Comparison of ENCODE assay signal across 15 mouse cellular contexts in genomic region chr8:47435861-47436260, GRCm38 (mm10). TPM values are rescaled to one million over a fixed set of nuclear protein-coding genes. Genes with fewer than 3 reads are reported as not detected.
"Had no signal": no experiment of that assay in that cellular context is flagged by ENCODE, and none has a peak within 500 bp of the region (broad histone marks: within the 10 kb centered on the region; RNA-seq: fewer than 3 reads in every experiment).

No protein-coding gene starts in this region.

- ATAC-seq: liver, embryonic 12.5 days; midbrain, embryonic 13.5 days had no signal

- H3K27me3 ChIP-seq: limb, embryonic 15.5 days; liver, embryonic 12.5 days; midbrain, embryonic 13.5 days; neural tube, embryonic 13.5 days; stomach, embryonic 15.5 days had no signal

- H3K9me3 ChIP-seq: limb, embryonic 15.5 days; liver, embryonic 12.5 days; midbrain, embryonic 13.5 days; neural tube, embryonic 13.5 days; stomach, embryonic 15.5 days had no signal

- H3K27ac ChIP-seq: kidney, postnatal 0 days; limb, embryonic 15.5 days; liver, embryonic 12.5 days; midbrain, embryonic 13.5 days; neural tube, embryonic 13.5 days had no signal

- H3K36me3 ChIP-seq: limb, embryonic 15.5 days; liver, embryonic 12.5 days; midbrain, embryonic 13.5 days; neural tube, embryonic 13.5 days; stomach, embryonic 15.5 days had no signal

- H3K4me2 ChIP-seq: limb, embryonic 15.5 days; liver, embryonic 12.5 days; midbrain, embryonic 13.5 days; neural tube, embryonic 13.5 days; stomach, embryonic 15.5 days had no signal

- DNase-seq: kidney, adult 11 months; kidney, adult 9 months; kidney, postnatal 36 days; layer of hippocampus, adult 9-11 months; layer of hippocampus, postnatal 36 days; right cerebral cortex, postnatal 14 days; thymus, postnatal 14 days had no signal

- H3K9ac ChIP-seq: limb, embryonic 15.5 days; liver, embryonic 12.5 days; midbrain, embryonic 13.5 days; neural tube, embryonic 13.5 days; stomach, embryonic 15.5 days had no signal

- H3K4me3 ChIP-seq: limb, embryonic 15.5 days; liver, embryonic 12.5 days; midbrain, embryonic 13.5 days; neural tube, embryonic 13.5 days; stomach, embryonic 15.5 days had no signal

- H3K4me1 ChIP-seq: liver, embryonic 12.5 days; stomach, embryonic 15.5 days had no signal

RNA-seq across cellular contexts. Expression of gene Stox2, which starts 10.3 kb away (rescaled TPM):
- total RNA-seq: megakaryocyte-erythroid progenitor cell, adult 5-6 weeks; monocyte, adult 5-6 weeks had no signal
